Mouse (Mus musculus): Measurements from ENCODE around the gene Zcwpw1. TPM values are rescaled to one million over a fixed set of nuclear protein-coding genes. Genes with fewer than 3 reads are reported as not detected.
"Not testable (repeated sequence)": the region's sequence is repeated elsewhere in the genome, so short reads cannot be mapped to it uniquely, and the experiment has no call there.

The Zcwpw1 gene
- total RNA-seq (2021) = 1 to 10 TPM; 4.4 to 7.4 TPM
- long read RNA-seq, experiment 1, transcript Zcwpw1-201 (17 exons, 2,222 nt) = major isoform, 8 of 13 reads
- long read RNA-seq, experiment 1, partial matches to known transcripts = 1 of 13 reads
- long read RNA-seq, experiment 1, other reads (novel, unspliced or antisense) = 4 of 13 reads
- long read RNA-seq, experiment 2, partial matches to known transcripts = 0 of 5 reads
- long read RNA-seq, experiment 2, other reads (novel, unspliced or antisense) = 2 of 5 reads

GRCm38 (mm10) chr5:137787151-137787928, at the start of gene Zcwpw1, which contains the start of gene Mepce:
TSS of gene Zcwpw1 (plus strand) at chr5:137787798.
TSS of gene Mepce (minus strand) at chr5:137787655.
- intact Hi-C loops (cut with DNase I) = loop anchor here (5.0 to 10.0 kb wide), 2 partner anchors 327 to 370 kb away; partner anchors contain the start of genes Zfp113 and Zscan21
- peak; percentile 96 to 97 for DNase-seq (ENCODE audit: low spot score in 2 of 2)

GRCm38 (mm10) chr5:137738516-137738915, 49.1 kb upstream of the Zcwpw1 start:
- intact Hi-C loops (cut with DNase I) = loop anchor here (5.0 kb wide), 1 partner anchor 56 kb away; the partner anchor contains the start of gene Agfg2
- DNase-seq (ENCODE audit: low spot score in 2 of 2) = no peak

GRCm38 (mm10) chr5:137739471-137739870, 48.1 kb upstream of the Zcwpw1 start:
- no peak for DNase-seq (ENCODE audit: low spot score in 2 of 2)
- intact Hi-C loops (cut with DNase I) = loop anchor here (5.0 kb wide), 1 partner anchor 57 kb away; the partner anchor contains the start of gene Agfg2

DNA sequence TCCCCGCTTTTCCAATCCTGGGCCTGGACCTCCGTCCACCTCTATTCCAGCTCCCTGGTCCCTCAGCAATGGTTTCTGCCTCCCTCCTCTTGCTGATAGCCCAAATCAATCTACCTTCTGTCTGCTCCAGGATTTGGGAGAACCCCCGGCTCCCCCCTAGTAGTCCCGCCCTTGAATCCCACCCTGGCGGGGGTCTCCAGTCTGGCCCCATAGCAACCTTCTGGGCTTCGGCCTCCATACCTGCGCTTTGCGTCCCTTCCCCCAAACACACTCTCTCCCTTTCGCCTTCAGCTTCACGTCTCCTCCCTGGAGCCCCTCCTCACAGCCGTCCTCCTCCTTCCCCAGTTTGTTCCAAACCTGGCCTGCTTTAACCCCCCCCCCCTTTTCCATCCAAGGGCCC, 47.1 kb upstream of the Zcwpw1 start:
- intact Hi-C loops (cut with DNase I) = no loop called here
- DNase-seq (ENCODE audit: low spot score in 2 of 2) = no peak

DNA sequence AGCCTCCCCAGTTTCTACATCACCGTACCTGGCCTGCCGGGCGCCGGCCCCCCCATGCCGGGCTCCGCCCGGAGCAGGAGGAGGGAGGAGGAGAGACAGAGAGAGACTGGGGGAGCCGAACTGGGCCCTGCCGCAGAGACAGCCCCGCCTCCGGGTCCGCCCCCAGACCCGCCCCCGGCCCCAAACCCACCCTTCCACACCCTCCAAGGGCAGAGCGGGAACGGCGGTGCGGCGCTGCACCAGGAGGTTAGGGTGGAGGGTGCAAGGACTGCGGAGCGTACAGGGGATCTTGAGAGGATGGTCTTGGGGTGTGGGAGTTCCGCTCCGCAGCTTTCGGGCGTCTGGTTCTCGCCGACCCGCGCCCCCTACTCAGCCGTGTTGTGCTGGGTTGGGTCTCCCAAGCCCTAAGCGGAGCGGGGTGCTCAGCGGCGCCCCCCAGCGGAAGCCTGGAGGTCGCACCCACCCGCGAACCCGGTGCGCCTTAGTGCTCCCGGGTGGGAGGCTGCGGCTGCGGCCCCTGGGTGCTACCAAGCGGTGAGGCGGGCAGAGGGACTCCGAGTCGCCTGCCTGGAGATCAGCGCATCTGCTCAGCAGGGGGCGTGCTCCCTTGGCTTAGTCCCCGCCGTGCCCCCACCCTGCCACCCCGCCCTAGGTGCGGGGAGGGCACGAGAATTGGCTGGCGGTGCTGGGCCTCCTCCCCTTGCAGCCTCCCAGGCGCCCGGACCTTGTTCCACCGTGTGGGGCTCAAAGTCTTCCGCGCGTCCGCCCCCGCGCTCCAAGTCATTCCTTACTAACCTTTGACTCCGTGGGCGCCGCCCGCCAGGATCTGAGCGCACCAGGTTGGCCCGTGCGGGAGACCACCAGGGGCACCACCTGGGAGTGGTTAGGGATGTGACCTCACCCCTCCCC, 46.3 kb upstream of the Zcwpw1 start, which contains the start of gene Nyap1:
Gene Nyap1 (minus strand): TSS at position 585 of the 909 bp plus-strand sequence.
- intact Hi-C loops (cut with DNase I) = no loop called here

GRCm38 (mm10) chr5:137742048-137742447, 45.5 kb upstream of the Zcwpw1 start:
- no peak for DNase-seq (ENCODE audit: low spot score in 2 of 2)
- intact Hi-C loops (cut with DNase I) = no loop called here

More for the DNA sequence above, 46.3 kb upstream of the Zcwpw1 start, which contains the start of gene Nyap1:
- DNase-seq (ENCODE audit: low spot score in 2 of 2) = peak; percentile 75 to 82

DNA sequence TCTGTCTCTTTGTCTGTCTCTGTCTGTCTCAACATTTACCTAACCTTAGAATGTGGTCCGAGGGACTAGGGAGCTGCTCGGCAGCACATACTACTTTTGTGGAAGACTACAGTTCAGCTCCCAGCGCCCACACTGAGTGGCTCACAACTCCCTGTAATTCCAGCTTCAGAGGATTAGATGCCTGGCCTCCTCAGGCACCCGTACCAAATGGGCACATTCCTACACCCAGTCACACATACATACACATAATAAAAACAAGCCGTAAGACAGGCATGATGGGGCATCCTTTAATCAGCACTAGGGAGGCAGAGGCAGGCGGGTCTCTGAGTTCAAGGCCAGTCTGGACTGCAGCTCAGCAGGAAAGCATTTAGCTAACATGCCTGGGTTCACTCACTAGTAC, 44.8 kb upstream of the Zcwpw1 start:
- intact Hi-C loops (cut with DNase I) = no loop called here
- no peak for DNase-seq (ENCODE audit: low spot score in 2 of 2)

DNA sequence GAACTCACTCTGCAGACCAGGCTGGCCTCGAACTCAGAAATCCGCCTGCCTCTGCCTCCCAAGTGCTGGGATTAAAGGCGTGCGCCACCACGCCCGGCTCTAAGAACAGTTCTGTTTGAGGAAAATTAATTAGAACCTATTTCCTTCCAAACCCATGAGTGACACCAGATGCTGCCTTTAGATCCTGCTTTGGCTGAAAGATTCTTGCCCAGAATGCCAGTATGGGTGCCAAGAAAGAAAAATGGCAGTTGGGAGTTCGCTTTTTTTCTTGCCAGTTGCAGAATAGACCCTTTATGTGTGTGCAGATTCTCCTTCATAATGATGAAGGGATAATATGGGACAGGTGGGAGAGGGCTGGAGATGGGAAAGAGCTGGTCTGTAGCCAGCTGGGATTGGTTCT, 43.4 kb upstream of the Zcwpw1 start:
- DNase-seq (ENCODE audit: low spot score in 2 of 2) = no peak
- intact Hi-C loops (cut with DNase I) = no loop called here

DNA sequence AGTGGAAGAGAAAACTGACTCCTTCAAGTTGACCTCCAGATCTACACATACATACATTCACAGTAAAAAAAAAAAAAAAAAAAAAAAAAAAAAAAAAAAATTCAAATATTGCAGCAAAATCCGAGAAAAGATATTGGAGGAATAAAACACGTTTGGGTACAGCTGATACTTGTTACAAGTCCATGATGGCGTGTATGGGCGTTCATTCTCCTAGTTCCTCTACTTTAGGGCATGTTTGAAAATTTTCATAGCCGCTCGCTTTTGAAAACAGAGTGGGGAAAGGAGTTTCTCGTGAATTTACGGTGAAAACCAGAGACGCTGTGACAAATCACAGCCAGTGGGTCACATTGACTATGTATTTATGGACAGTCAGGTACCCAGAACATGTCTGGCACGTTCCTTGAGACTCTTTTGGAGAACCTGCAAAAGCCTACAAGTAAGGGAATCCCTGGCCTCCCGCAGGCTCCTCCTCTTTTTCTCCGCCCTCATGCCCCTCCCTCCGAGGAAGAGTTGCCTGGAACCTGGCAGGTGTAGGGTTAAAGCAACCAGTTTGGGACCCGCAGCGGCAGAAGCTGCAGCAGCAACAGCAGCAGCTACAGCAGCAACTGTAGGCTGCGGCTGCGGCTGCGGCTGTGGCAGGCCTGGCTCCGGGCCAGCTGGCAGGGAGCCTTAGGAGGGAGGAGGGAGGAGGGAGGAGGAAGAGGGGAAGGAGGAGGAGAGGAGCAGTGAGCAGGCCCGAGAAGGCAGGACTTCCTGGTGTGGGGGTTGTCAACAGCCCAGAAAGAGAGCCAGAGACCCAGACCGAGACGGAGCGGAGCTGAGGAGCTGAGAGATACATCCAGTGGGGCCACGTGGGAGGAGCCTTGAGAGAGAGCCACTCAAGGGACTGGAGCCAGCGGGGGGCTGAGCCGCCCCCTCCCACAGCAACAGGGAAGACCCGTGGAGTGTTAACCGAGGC, 42.1 kb upstream of the Zcwpw1 start, which contains the start of gene Tsc22d4:
Gene Tsc22d4 (plus strand): TSS at position 517 of the 958 bp plus-strand sequence.
- peak; percentile 87 to 92 for DNase-seq (ENCODE audit: low spot score in 2 of 2)
- intact Hi-C loops (cut with DNase I) = loop anchor here (5.0 kb wide), 1 partner anchor 88 kb away; no protein-coding TSS in a partner anchor

GRCm38 (mm10) chr5:137746282-137746850, 41.2 kb upstream of the Zcwpw1 start:
- no peak for DNase-seq (ENCODE audit: low spot score in 2 of 2)
- intact Hi-C loops (cut with DNase I) = loop anchor here (5.0 kb wide), 1 partner anchor 89 kb away; no protein-coding TSS in a partner anchor

GRCm38 (mm10) chr5:137746851-137747325, 40.7 kb upstream of the Zcwpw1 start:
- intact Hi-C loops (cut with DNase I) = loop anchor here (5.0 kb wide), 1 partner anchor 90 kb away; no protein-coding TSS in a partner anchor
- no peak for DNase-seq (ENCODE audit: low spot score in 2 of 2)

- intact Hi-C loops (cut with DNase I) = loop anchor here (5.0 kb wide), 1 partner anchor 90 kb away; no protein-coding TSS in a partner anchor
- no peak for DNase-seq (ENCODE audit: low spot score in 2 of 2)
Observed at GRCm38 (mm10) chr5:137747326-137747961, 40.2 kb upstream of the Zcwpw1 start.

DNA sequence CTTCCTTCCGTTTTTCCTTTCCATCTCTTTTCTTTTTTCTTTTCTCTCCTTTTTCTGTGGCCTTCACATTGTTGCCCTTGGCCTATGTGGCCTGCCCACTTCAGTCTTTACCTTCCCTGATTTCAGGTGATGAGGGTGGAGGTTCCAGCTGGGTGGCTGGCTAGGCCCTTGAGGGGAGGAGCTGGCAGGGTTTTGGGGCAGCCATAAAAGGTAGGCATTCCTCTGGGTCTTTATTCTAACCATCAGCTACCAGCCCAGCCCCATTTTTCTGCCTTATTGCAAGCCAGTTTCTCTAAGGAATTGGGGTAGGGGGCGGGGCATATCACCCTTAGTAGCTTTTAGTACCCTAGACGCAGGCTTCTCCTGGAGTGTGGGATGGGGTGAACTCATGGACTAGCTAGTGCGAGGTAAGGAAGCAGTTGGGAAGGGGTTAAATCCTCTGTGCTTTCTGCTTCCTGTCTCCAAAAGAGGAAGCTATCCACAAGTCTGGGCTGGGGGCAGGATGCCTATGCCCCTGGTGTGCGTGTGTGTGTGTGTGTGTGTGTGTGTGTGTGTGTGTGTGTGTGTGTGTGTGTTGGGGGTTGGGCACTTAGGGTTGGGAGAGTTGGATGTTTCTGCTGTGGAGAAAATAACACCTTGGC, 39.3 kb upstream of the Zcwpw1 start:
- intact Hi-C loops (cut with DNase I) = loop anchor here (5.0 kb wide), 1 partner anchor 91 kb away; no protein-coding TSS in a partner anchor
- DNase-seq (ENCODE audit: low spot score in 2 of 2) = no peak

DNA sequence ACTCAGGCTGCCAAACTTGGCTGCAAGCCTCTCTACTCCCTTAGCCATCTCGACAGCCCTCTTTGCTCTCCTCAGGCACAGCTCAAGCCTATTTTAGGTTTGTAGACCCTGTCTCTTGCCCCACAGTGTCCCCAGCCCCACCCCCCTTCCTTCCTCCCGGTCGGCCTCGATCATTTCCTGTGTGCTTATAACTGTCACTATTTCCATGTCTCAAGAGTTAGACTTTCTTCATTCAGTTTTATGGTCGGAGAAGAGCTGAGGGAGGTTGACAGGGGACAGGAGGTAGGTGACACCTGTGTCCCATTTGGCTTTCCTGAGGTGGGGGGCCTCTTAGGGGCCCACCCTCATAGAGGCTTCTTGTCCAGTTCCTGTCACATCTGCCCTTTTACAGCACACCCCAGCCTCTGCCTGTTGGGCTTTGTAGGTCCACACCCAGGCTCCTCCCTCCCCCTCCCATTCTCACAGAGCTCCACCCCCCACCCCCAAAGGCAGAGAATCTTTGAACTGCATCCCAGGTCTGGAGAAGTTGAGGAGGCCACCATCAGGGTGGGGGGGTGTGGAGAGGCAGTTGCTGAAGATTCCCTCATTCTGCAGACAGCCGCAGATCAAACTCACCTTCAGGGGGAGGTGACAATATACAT, 38.3 kb upstream of the Zcwpw1 start:
- intact Hi-C loops (cut with DNase I) = loop anchor here (5.0 kb wide), 1 partner anchor 92 kb away; no protein-coding TSS in a partner anchor
- no peak for DNase-seq (ENCODE audit: low spot score in 2 of 2)

GRCm38 (mm10) chr5:137750212-137750611, 37.4 kb upstream of the Zcwpw1 start:
- DNase-seq (ENCODE audit: low spot score in 2 of 2); intact Hi-C loops (cut with DNase I): not testable (repeated sequence)
